Mouse (Mus musculus) liver, embryonic 14.5 days (tissue): ENCODE data around the gene Ptprb. TPM values are rescaled to one million over a fixed set of nuclear protein-coding genes. Genes with fewer than 3 reads are reported as not detected.

ENCODE experiments used
- ATAC-seq: fragments of 200-750 bp; cut with Nextera tagmentation; 2 replicates; pipeline ENCODE4 v1.8.0; 2017; ENCODE audit warnings: moderate number of reproducible peaks, mild to moderate bottlenecking, moderate library complexity; ENCODE audit not compliant: insufficient read depth
- DNase-seq, 3 experiments: peaks; one replicate each; pipeline ENCODE4 v3.0.0-alpha.2; 2012 to 2013; ENCODE audit warnings: low read depth in 3 of 3, low spot score in 3 of 3
- H3K27ac ChIP-seq: fragments of 300-500 bp; sonication (generic); 2 replicates; pipeline ENCODE4 v1.5.1; 2014; ENCODE audit warnings: moderate library complexity, mild to moderate bottlenecking, control low read depth, inconsistent platforms
- H3K27me3 ChIP-seq: fragments of 300-500 bp; sonication (generic); 2 replicates; pipeline ENCODE4 v1.6.1; 2014; ENCODE audit warnings: mild to moderate bottlenecking, low read length, moderate library complexity; ENCODE audit not compliant: control insufficient read depth, insufficient read depth
- H3K36me3 ChIP-seq: fragments of 300-500 bp; sonication (generic); replicated peaks from 2 replicates; pipeline ENCODE4 v1.6.1; 2014; ENCODE audit warnings: low read depth; ENCODE audit not compliant: control insufficient read depth, insufficient read depth
- H3K4me1 ChIP-seq, 2 experiments: fragments of 200-500 bp in 1 of 2; fragments of 300-500 bp in 1 of 2; sonication (generic) in 1 of 2; replicated peaks; 2 replicates each; pipeline ENCODE4 v1.6.1; 2012 to 2014; ENCODE audit warnings: antibody characterized with exemption in 1 of 2, inconsistent platforms in 1 of 2, low read length in 1 of 2; ENCODE audit not compliant: control insufficient read depth in 2 of 2, insufficient read depth in 2 of 2
- H3K4me2 ChIP-seq: fragments of 300-500 bp; sonication (generic); 2 replicates; pipeline ENCODE4 v1.6.1; 2014; ENCODE audit warnings: low read depth, mild to moderate bottlenecking, control low read depth, moderate library complexity
- H3K4me3 ChIP-seq, 2 experiments: fragments of 200-500 bp in 1 of 2; fragments of 300-500 bp in 1 of 2; sonication (generic) in 1 of 2; 2 replicates each; pipeline ENCODE4 v1.5.1; 2012 to 2014; ENCODE audit warnings: low read depth in 2 of 2, low read length in 2 of 2, mild to moderate bottlenecking in 2 of 2, control low read depth in 1 of 2, inconsistent platforms in 1 of 2, moderate library complexity in 1 of 2; ENCODE audit not compliant: insufficient read depth in 1 of 2
- H3K9ac ChIP-seq: fragments of 300-500 bp; sonication (generic); replicated peaks from 2 replicates; pipeline ENCODE4 v1.6.1; 2014; ENCODE audit warnings: mild to moderate bottlenecking, control low read depth, moderate library complexity
- H3K9me3 ChIP-seq: fragments of 300-500 bp; sonication (generic); 2 replicates; pipeline ENCODE4 v1.6.1; 2016; ENCODE audit warnings: low read length, mixed read lengths; ENCODE audit not compliant: control insufficient read depth
- CTCF ChIP-seq: IDR thresholded peaks from 2 replicates; pipeline ENCODE4 v1.5.1; 2016; ENCODE audit warnings: antibody characterized with exemption, low read depth, control low read depth
- EP300 ChIP-seq: IDR thresholded peaks from 2 replicates; pipeline ENCODE4 v1.6.1; 2016; ENCODE audit warnings: antibody characterized with exemption, low read depth
- WGBS: fragments of 180-500 bp; shearing (Covaris S2); extraction: QIAGEN DNeasy Blood & Tissue Kit; methylation state at CpG from one replicate; pipeline ENCODE4 v1.1.7; 2014; ENCODE audit not compliant: insufficient replicate concordance; 5-methylcytosine and 5-hydroxymethylcytosine counted together
- polyA plus RNA-seq, 2 experiments: library from polyadenylated mRNA; depleted of rRNA in 1 of 2; stranded (reverse) in 1 of 2; unstranded in 1 of 2; fragments of >200 nt; fragmentation: Nextera tagmentation in 1 of 2; extraction: Ambion mirVana in 1 of 2; gene quantifications; 2 replicates each; pipeline versions ENCODE4 v1.2.1 to v1.2.3; 2012 to 2014

Ptprb gene
- polyA plus RNA-seq, 2 experiments, result 0.71 to 1.0 TPM

DNA sequence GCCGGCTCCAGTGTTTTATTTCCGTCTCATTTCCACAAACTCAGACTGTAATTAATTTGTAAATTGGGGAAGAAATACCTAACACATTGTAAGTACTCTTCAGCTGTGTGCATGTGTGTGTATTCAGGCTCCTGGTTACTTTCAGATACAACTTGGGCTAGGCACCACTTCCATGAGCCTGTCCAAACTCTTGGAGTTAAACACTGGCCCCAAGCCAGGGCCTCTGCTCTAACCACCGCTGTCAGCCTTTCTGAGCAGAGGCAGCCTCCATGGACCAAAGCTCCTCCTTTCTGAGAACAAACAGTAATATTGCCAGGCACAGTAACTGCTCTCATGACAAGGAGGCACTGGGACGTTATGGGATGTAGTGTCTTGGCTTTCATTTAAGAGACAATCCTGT lies 101.5 kb downstream of the Ptprb start:
- no peaks in the 10 kb centered on the region for H3K27me3 ChIP-seq
- WGBS, result 74% methylated on average over 4 of the region's 4 CpGs
- no peak overlapping the region for H3K4me3 ChIP-seq
- DNase-seq, result no peak
- H3K4me2 ChIP-seq, result no peak overlapping the region
- H3K4me1 ChIP-seq, result no peaks in the 10 kb centered on the region
- ATAC-seq, result no peak
- no peaks in the 10 kb centered on the region for H3K36me3 ChIP-seq
- no peak for TF ChIP-seq CTCF
- no peak for TF ChIP-seq EP300
- no peak overlapping the region for H3K27ac ChIP-seq
- no peak overlapping the region for H3K9ac ChIP-seq
- no peaks in the 10 kb centered on the region for H3K9me3 ChIP-seq

DNA sequence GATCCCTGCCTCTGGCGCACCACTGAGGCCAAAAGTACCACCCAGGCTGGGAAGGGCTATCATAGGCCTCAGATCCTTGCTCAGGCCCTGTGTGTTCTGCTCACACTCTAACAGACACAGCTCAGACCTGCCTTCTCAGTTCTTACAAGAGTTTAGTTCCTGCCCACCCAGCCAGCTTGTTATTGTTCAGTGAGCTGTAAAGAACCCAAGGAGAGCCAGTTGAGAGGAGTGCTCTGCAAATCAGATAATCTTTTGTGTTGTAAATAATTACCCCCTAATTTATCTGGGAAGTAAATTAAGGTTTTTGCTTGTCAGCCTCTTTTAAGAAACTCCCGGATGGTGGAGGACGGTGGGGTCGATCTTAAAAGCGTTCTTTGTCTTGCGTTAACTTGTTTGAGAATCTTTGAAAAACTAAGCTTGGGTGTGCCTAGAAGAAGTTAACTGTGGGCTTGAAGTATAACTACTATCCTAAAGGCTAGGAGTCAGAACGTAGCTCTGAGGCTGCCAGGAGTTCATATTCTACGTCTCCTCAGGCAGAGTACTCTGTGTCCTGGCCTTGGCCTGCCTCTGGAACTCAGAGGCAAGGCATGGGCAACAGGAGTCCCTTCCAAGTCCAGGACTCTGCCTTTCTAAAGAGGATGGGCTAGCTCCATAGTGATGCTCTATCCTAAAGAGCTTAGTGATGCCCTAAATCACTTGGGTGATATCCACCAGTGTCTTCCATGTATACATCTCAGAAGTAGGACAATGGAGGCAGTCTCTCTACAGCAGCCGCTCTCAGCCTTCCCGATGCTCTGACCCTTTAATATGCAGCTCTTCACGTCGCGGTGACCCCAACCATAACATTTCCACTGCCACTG lies 107.7 kb downstream of the Ptprb start:
- no peaks in the 10 kb centered on the region for H3K4me1 ChIP-seq
- WGBS, result 79% methylated on average over 13 of the region's 13 CpGs
- no peaks in the 10 kb centered on the region for H3K27me3 ChIP-seq
- no peak for ATAC-seq
- H3K27ac ChIP-seq, result no peak overlapping the region
- no peaks in the 10 kb centered on the region for H3K36me3 ChIP-seq
- DNase-seq, result no peak
- no peak for TF ChIP-seq EP300
- TF ChIP-seq CTCF, result no peak
- H3K9ac ChIP-seq, result no peak overlapping the region
- H3K4me3 ChIP-seq, result no peak overlapping the region
- H3K4me2 ChIP-seq, result no peak overlapping the region
- H3K9me3 ChIP-seq, result no peaks in the 10 kb centered on the region

DNA sequence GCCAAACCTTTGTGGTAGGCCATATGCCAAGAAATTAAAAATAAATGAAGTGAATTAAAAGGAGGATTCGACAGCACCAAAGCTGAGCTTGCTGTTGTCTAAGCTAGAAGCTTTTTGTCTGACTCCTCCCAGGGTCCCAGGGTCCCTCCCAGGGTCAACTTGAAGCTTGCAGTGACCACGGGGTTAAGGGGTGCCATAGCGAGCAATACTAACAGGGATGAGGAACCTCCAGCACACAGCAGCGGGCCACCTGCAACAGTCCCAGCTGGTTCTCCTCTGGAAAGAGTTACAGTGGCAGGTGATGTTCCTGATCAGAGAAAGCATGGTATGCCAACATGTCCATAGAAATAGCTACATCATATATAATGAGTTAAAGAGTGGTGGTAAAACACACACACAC lies 109.1 kb downstream of the Ptprb start:
- WGBS, result 69% methylated on average over 4 of the region's 4 CpGs
- H3K9ac ChIP-seq, result no peak overlapping the region
- DNase-seq (no peak), ATAC-seq (no peak)
- H3K27me3 ChIP-seq, result no peaks in the 10 kb centered on the region
- TF ChIP-seq CTCF (no peak), EP300 (no peak)
- H3K27ac ChIP-seq, result no peak overlapping the region
- no peak overlapping the region for H3K4me2 ChIP-seq
- no peaks in the 10 kb centered on the region for H3K4me1 ChIP-seq
- H3K4me3 ChIP-seq, result no peak overlapping the region
- H3K9me3 ChIP-seq, result no peaks in the 10 kb centered on the region
- H3K36me3 ChIP-seq, result no peaks in the 10 kb centered on the region

DNA sequence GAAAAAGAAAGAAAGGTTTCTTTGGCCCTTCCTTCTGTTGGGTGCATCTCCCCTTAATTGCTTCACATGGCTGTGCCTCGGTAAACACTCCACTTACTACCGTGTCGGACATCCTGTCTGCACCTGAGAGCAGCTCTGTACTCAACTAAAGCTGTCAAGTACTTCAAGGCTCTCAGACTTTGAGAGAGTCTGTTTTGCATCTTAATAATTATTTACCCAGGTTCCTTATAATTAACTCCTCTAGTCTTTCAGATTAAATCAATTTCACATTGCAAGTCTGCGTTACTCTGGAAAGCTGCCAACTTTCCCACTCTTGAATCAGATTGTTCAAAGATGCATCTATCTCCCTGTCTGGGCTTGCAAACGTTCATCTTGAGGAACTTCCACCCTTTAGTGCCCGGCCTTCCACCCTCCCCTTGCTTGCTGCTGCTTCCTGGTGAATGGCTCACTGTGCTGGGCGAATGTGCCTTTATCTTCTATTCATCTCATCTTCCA lies 111.1 kb downstream of the Ptprb start:
- TF ChIP-seq CTCF, result no peak
- no peak overlapping the region for H3K4me2 ChIP-seq
- no peak overlapping the region for H3K27ac ChIP-seq
- ATAC-seq (no peak), DNase-seq (no peak)
- no peak overlapping the region for H3K4me3 ChIP-seq
- H3K9ac ChIP-seq, result no peak overlapping the region
- no peaks in the 10 kb centered on the region for H3K9me3 ChIP-seq
- H3K27me3 ChIP-seq, result no peaks in the 10 kb centered on the region
- H3K36me3 ChIP-seq, result no peaks in the 10 kb centered on the region
- no peaks in the 10 kb centered on the region for H3K4me1 ChIP-seq
- 50% methylated on average over 7 of the region's 7 CpGs for WGBS

DNA sequence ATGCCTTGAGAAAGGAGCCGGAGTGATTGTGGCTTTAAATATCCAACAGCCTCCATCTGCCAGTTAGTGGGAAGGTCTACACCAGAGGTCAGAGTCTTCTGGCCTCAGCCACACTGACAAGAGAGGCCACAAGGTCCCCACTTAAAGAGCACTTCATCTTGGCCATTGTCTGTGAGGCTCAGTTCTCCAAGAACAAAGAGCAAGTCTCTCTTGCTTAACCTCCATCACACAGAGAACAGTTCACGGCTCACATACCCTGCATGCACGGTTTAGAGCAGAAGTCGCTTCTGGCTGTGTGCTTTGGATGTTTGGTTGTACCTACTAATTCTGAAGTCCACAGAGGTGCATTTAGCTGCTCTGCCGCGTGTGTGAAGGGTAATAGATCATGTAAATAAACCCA lies 113.5 kb downstream of the Ptprb start:
- Histone ChIP-seq H3K9ac (no peak overlapping the region), H3K27ac (no peak overlapping the region), H3K9me3 (no peaks in the 10 kb centered on the region), H3K4me2 (no peak overlapping the region), H3K4me3 (no peak overlapping the region), H3K27me3 (no peaks in the 10 kb centered on the region), H3K36me3 (no peaks in the 10 kb centered on the region), H3K4me1 (no peaks in the 10 kb centered on the region; a peak in 1 of 4 replicates)
- 65% methylated on average over 6 of the region's 6 CpGs for WGBS
- ATAC-seq (no peak), DNase-seq (no peak)
- no peak for TF ChIP-seq EP300
- no peak for TF ChIP-seq CTCF
